Mouse (Mus musculus): ENCODE data around the gene Itm2b. TPM values are rescaled to one million over a fixed set of nuclear protein-coding genes. Genes with fewer than 3 reads are reported as not detected.

Itm2b gene
- total and polyA plus RNA-seq, 2 experiments from 2014 or later = 332 to 892 TPM

GRCm38 (mm10) chr14:73384546-73384912 lies 560 bp downstream of the Itm2b start:
- under 1% methylated on average over 13 of the region's 13 CpGs for WGBS
- TF ChIP-seq CTCF (IDR thresholded peaks at IDR 0.05; ENCODE audit: low read depth) = no peak
- DNase-seq = peak; percentile 66
- Histone ChIP-seq H3K4me3 (ENCODE audit: low read depth, low read length) (peak overlapping the region; percentile 100), H3K27me3 (ENCODE audit: insufficient read depth, low read length) (no peaks in the 10 kb centered on the region), H3K9ac (peak overlapping the region; percentile 99), H3K4me1 (ENCODE audit: insufficient read depth) (peaks cover 25% of the 10 kb centered on the region), H3K36me3 (ENCODE audit: insufficient read depth) (peaks cover 5% of the 10 kb centered on the region; the same call in 1 of the 2 replicates), H3K9me3 (ENCODE audit: low read length) (no peaks in the 10 kb centered on the region), H3K27ac (ENCODE audit: low read depth, low read length) (peak overlapping the region; percentile 95), H3K4me2 (ENCODE audit: low read depth) (peak overlapping the region; percentile 52)
- peak; percentile 65 for ATAC-seq

GRCm38 (mm10) chr14:73383746-73384145 lies 1.3 kb downstream of the Itm2b start:
- H3K27ac ChIP-seq (ENCODE audit: low read depth, low read length) = no peak overlapping the region
- peak overlapping the region; percentile 52 for H3K4me2 ChIP-seq (ENCODE audit: low read depth)
- ATAC-seq (no peak), DNase-seq (no peak)
- no peak for TF ChIP-seq CTCF (IDR thresholded peaks at IDR 0.05; ENCODE audit: low read depth)
- H3K9ac ChIP-seq = peak overlapping the region; percentile 99; the same call in 1 of the 2 replicates
- H3K9me3 ChIP-seq (ENCODE audit: low read length) = no peaks in the 10 kb centered on the region
- H3K36me3 ChIP-seq (ENCODE audit: insufficient read depth) = peaks cover 5% of the 10 kb centered on the region
- H3K4me1 ChIP-seq (ENCODE audit: insufficient read depth) = peaks cover 25% of the 10 kb centered on the region
- peak overlapping the region; percentile 100 for H3K4me3 ChIP-seq (ENCODE audit: low read depth, low read length)
- 24% methylated on average over 2 of the region's 2 CpGs for WGBS
- H3K27me3 ChIP-seq (ENCODE audit: insufficient read depth, low read length) = no peaks in the 10 kb centered on the region

GRCm38 (mm10) chr14:73382699-73383098 lies 2.4 kb downstream of the Itm2b start:
- Histone ChIP-seq H3K9ac (peak overlapping the region; percentile 46), H3K27me3 (ENCODE audit: insufficient read depth, low read length) (no peaks in the 10 kb centered on the region), H3K9me3 (ENCODE audit: low read length) (no peaks in the 10 kb centered on the region), H3K27ac (ENCODE audit: low read depth, low read length) (no peak overlapping the region), H3K4me1 (ENCODE audit: insufficient read depth) (peaks cover 25% of the 10 kb centered on the region), H3K4me2 (ENCODE audit: low read depth) (peak overlapping the region; percentile 52), H3K36me3 (ENCODE audit: insufficient read depth) (peaks cover 11% of the 10 kb centered on the region), H3K4me3 (ENCODE audit: low read depth, low read length) (peak overlapping the region; percentile 100)
- no peak for TF ChIP-seq CTCF (IDR thresholded peaks at IDR 0.05; ENCODE audit: low read depth)
- no peak for ATAC-seq
- DNase-seq = peak; percentile 32
- WGBS = 30% methylated on average over 9 of the region's 9 CpGs

GRCm38 (mm10) chr14:73381559-73381958 lies 3.5 kb downstream of the Itm2b start:
- no peak overlapping the region for H3K4me3 ChIP-seq (ENCODE audit: low read depth, low read length)
- no peak for DNase-seq
- no peak for TF ChIP-seq CTCF (IDR thresholded peaks at IDR 0.05; ENCODE audit: low read depth)
- H3K27me3 ChIP-seq (ENCODE audit: insufficient read depth, low read length) = no peaks in the 10 kb centered on the region
- H3K9ac ChIP-seq = no peak overlapping the region
- no peak overlapping the region; the same call in 1 of the 2 replicates for H3K4me2 ChIP-seq (ENCODE audit: low read depth)
- no peaks in the 10 kb centered on the region for H3K9me3 ChIP-seq (ENCODE audit: low read length)
- H3K27ac ChIP-seq (ENCODE audit: low read depth, low read length) = no peak overlapping the region
- H3K36me3 ChIP-seq (ENCODE audit: insufficient read depth) = peaks cover 11% of the 10 kb centered on the region
- ATAC-seq = no peak
- WGBS = 59% methylated on average over 4 of the region's 4 CpGs
- H3K4me1 ChIP-seq (ENCODE audit: insufficient read depth) = peaks cover 25% of the 10 kb centered on the region

- DNase-seq = no peak
- ATAC-seq = no peak
- TF ChIP-seq CTCF (IDR thresholded peaks at IDR 0.05; ENCODE audit: low read depth) = no peak
- Histone ChIP-seq H3K9me3 (ENCODE audit: low read length) (no peaks in the 10 kb centered on the region), H3K36me3 (ENCODE audit: insufficient read depth) (peaks cover 14% of the 10 kb centered on the region), H3K27me3 (ENCODE audit: insufficient read depth, low read length) (no peaks in the 10 kb centered on the region), H3K4me3 (ENCODE audit: low read depth, low read length) (no peak overlapping the region), H3K4me2 (ENCODE audit: low read depth) (no peak overlapping the region), H3K9ac (no peak overlapping the region), H3K27ac (ENCODE audit: low read depth, low read length) (no peak overlapping the region), H3K4me1 (ENCODE audit: insufficient read depth) (peaks cover 17% of the 10 kb centered on the region)
- WGBS = 85% methylated on average over 6 of the region's 6 CpGs
Observed at GRCm38 (mm10) chr14:73377804-73378203, 7.3 kb downstream of the Itm2b start.

GRCm38 (mm10) chr14:73376920-73377319 lies 8.2 kb downstream of the Itm2b start:
- DNase-seq (no peak), ATAC-seq (no peak)
- Histone ChIP-seq H3K4me3 (ENCODE audit: low read depth, low read length) (no peak overlapping the region), H3K9me3 (ENCODE audit: low read length) (no peaks in the 10 kb centered on the region), H3K4me2 (ENCODE audit: low read depth) (no peak overlapping the region), H3K36me3 (ENCODE audit: insufficient read depth) (peaks cover 14% of the 10 kb centered on the region), H3K9ac (no peak overlapping the region), H3K4me1 (ENCODE audit: insufficient read depth) (peaks cover 9% of the 10 kb centered on the region; the same call in 1 of the 2 replicates), H3K27ac (ENCODE audit: low read depth, low read length) (no peak overlapping the region), H3K27me3 (ENCODE audit: insufficient read depth, low read length) (no peaks in the 10 kb centered on the region)
- TF ChIP-seq CTCF (IDR thresholded peaks at IDR 0.05; ENCODE audit: low read depth) = no peak
- 87% methylated on average over 6 of the region's 6 CpGs for WGBS

GRCm38 (mm10) chr14:73375903-73376302 lies 9.2 kb downstream of the Itm2b start:
- Histone ChIP-seq H3K9ac (no peak overlapping the region), H3K36me3 (ENCODE audit: insufficient read depth) (peaks cover 14% of the 10 kb centered on the region), H3K4me3 (ENCODE audit: low read depth, low read length) (no peak overlapping the region), H3K4me1 (ENCODE audit: insufficient read depth) (no peaks in the 10 kb centered on the region), H3K27me3 (ENCODE audit: insufficient read depth, low read length) (no peaks in the 10 kb centered on the region), H3K4me2 (ENCODE audit: low read depth) (no peak overlapping the region), H3K27ac (ENCODE audit: low read depth, low read length) (no peak overlapping the region), H3K9me3 (ENCODE audit: low read length) (no peaks in the 10 kb centered on the region)
- DNase-seq = no peak
- WGBS = 39% methylated on average over 8 of the region's 8 CpGs
- no peak for TF ChIP-seq CTCF (IDR thresholded peaks at IDR 0.05; ENCODE audit: low read depth)
- peak; percentile 40; the same call in 1 of the 2 replicates for ATAC-seq

All from forebrain, postnatal 0 days (tissue).